Mouse (Mus musculus) G1E (cell line): ENCODE measurements around the gene Lef1. TPM values are rescaled to one million over a fixed set of nuclear protein-coding genes. Genes with fewer than 3 reads are reported as not detected.

Source experiments
- ATAC-seq: 2 replicates; pipeline ENCODE4 v1.8.0; 2016; ENCODE audit warnings: mild to moderate bottlenecking; ENCODE audit not compliant: insufficient number of reproducible peaks, poor library complexity, low FRiP score, severe bottlenecking; ENCODE audit errors: extremely low read depth
- DNase-seq: peaks from one replicate; pipeline ENCODE4 v3.0.0; 2012; ENCODE audit warnings: low spot score
- H3K27me3 ChIP-seq: 2 replicates; pipeline ENCODE4 v1.6.1; 2012; ENCODE audit warnings: mild to moderate bottlenecking, low read length, inconsistent platforms; ENCODE audit not compliant: insufficient read depth
- H3K36me3 ChIP-seq: replicated peaks from 2 replicates; pipeline ENCODE3; 2012; ENCODE audit warnings: mild to moderate bottlenecking, inconsistent platforms
- H3K4me1 ChIP-seq: 2 replicates; pipeline ENCODE4 v1.6.1; 2012; ENCODE audit warnings: low read depth, low read length, inconsistent platforms, mixed read lengths; ENCODE audit not compliant: insufficient read depth
- H3K4me3 ChIP-seq: 2 replicates; pipeline ENCODE4 v1.5.1; 2012; ENCODE audit warnings: low read depth, mild to moderate bottlenecking, inconsistent platforms, low read length, moderate library complexity, mixed read lengths
- H3K9me3 ChIP-seq: replicated peaks from 2 replicates; pipeline ENCODE4 v1.6.1; 2012; ENCODE audit warnings: inconsistent platforms
- CTCF ChIP-seq: IDR thresholded peaks from 2 replicates; pipeline ENCODE4 v1.5.1; 2012; ENCODE audit warnings: low read depth, low read length, inconsistent platforms, mixed read lengths
- GATA1 ChIP-seq: IDR thresholded peaks from 2 replicates; pipeline ENCODE4 v1.6.1; 2012; ENCODE audit warnings: borderline replicate concordance, low read length, inconsistent platforms, mixed read lengths
- GATA2 ChIP-seq: IDR thresholded peaks from 2 replicates; pipeline ENCODE4 v1.6.1; 2012; ENCODE audit warnings: low read depth, low read length, inconsistent platforms, borderline replicate concordance
- POLR2AphosphoS5 ChIP-seq: IDR thresholded peaks from 2 replicates; pipeline ENCODE4 v1.6.1; 2012; ENCODE audit warnings: low read depth, low read length, inconsistent platforms; ENCODE audit not compliant: insufficient replicate concordance
- TAL1 ChIP-seq: conservative IDR thresholded peaks from 2 replicates; pipeline ENCODE4 v1.6.1; 2012; ENCODE audit warnings: low read depth, low read length, inconsistent platforms, mixed read lengths
- polyA plus RNA-seq: library from polyadenylated mRNA; stranded (reverse); fragments of >175 nt; gene quantifications from 2 replicates; pipeline ENCODE4 v1.2.3, GENCODE M21; 2012
- total RNA-seq, 2 experiments: library from RNA; stranded (forward) in 1 of 2; stranded (reverse) in 1 of 2; fragments of 200-1000 nt in 1 of 2; fragments of >200 nt in 1 of 2; fragmentation: Nextera tagmentation in 1 of 2; gene quantifications; 2 replicates each; pipeline ENCODE4 v1.2.3; 2014 to 2017

Gene Lef1
- total and polyA plus RNA-seq, 3 experiments = 0.11 TPM; not detected in 2

- no peaks in the 10 kb centered on the region for H3K27me3 ChIP-seq
Measured at GRCm38 (mm10) chr3:131141546-131141945, 31.3 kb downstream of the Lef1 start.

GRCm38 (mm10) chr3:131144250-131144649 is 34.0 kb downstream of the Lef1 start:
- TF ChIP-seq GATA2 = no peak
- no peak for TF ChIP-seq GATA1
- no peak for TF ChIP-seq CTCF
- no peak for TF ChIP-seq TAL1
- TF ChIP-seq POLR2AphosphoS5 = no peak
- no peak for DNase-seq
- no peaks in the 10 kb centered on the region for H3K27me3 ChIP-seq
- H3K9me3 ChIP-seq = peaks cover 52% of the 10 kb centered on the region
- no peaks in the 10 kb centered on the region for H3K36me3 ChIP-seq
- H3K4me3 ChIP-seq = no peak overlapping the region
- H3K4me1 ChIP-seq = no peaks in the 10 kb centered on the region
- no peak for ATAC-seq

More at GRCm38 (mm10) chr3:131141546-131141945, 31.3 kb downstream of the Lef1 start:
- Histone ChIP-seq H3K36me3 (no peaks in the 10 kb centered on the region), H3K4me3 (no peak overlapping the region), H3K9me3 (peaks cover 64% of the 10 kb centered on the region), H3K4me1 (no peaks in the 10 kb centered on the region)
- DNase-seq (no peak), ATAC-seq (no peak)
- TF ChIP-seq TAL1 = no peak
- TF ChIP-seq POLR2AphosphoS5 = no peak
- TF ChIP-seq GATA1 = no peak
- no peak for TF ChIP-seq CTCF
- TF ChIP-seq GATA2 = no peak

- H3K4me1 ChIP-seq = no peaks in the 10 kb centered on the region
- DNase-seq (no peak), ATAC-seq (no peak)
Measured at GRCm38 (mm10) chr3:131152921-131153320, 42.6 kb downstream of the Lef1 start.

GRCm38 (mm10) chr3:131153896-131154295 is 43.6 kb downstream of the Lef1 start:
- no peak overlapping the region for H3K4me3 ChIP-seq
- peaks cover 62% of the 10 kb centered on the region for H3K9me3 ChIP-seq
- no peaks in the 10 kb centered on the region for H3K27me3 ChIP-seq
- H3K36me3 ChIP-seq = no peaks in the 10 kb centered on the region
- no peaks in the 10 kb centered on the region for H3K4me1 ChIP-seq
- DNase-seq (no peak), ATAC-seq (no peak)
- TF ChIP-seq GATA1 (no peak), GATA2 (no peak), TAL1 (no peak), CTCF (no peak), POLR2AphosphoS5 (no peak)

More at GRCm38 (mm10) chr3:131152921-131153320, 42.6 kb downstream of the Lef1 start:
- Histone ChIP-seq H3K36me3 (no peaks in the 10 kb centered on the region), H3K27me3 (no peaks in the 10 kb centered on the region), H3K4me3 (no peak overlapping the region), H3K9me3 (peaks cover 56% of the 10 kb centered on the region)
- TF ChIP-seq POLR2AphosphoS5 (no peak), CTCF (no peak), TAL1 (no peak), GATA1 (no peak), GATA2 (no peak)

- DNase-seq (no peak), ATAC-seq (no peak)
- no peak overlapping the region for H3K4me3 ChIP-seq
- H3K9me3 ChIP-seq = peaks cover 68% of the 10 kb centered on the region
- H3K4me1 ChIP-seq = no peaks in the 10 kb centered on the region
- no peaks in the 10 kb centered on the region for H3K27me3 ChIP-seq
- no peaks in the 10 kb centered on the region for H3K36me3 ChIP-seq
- TF ChIP-seq GATA1 = no peak
- no peak for TF ChIP-seq POLR2AphosphoS5
- no peak for TF ChIP-seq TAL1
- TF ChIP-seq CTCF = no peak
- TF ChIP-seq GATA2 = no peak
Measured at GRCm38 (mm10) chr3:131154576-131154975, 44.3 kb downstream of the Lef1 start.

DNA sequence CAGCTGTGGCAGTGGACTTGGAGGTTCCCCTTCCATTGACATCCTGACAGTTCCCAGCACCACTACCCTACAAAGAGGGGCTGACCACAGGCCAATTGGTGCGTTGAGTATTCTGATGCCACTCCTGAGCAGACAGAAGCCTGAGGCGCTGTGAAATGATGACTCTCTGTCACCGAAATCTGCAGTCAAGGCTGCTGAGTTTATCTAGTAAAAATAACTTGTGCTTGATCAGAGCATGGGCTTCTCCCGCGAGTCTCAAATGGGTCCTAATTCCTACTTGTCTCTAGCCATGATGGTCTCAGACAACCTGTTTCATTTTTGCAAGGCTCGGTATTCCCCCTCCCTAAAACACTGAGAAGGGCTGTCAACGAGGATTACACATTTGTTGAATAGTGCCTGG is 44.8 kb downstream of the Lef1 start:
- Histone ChIP-seq H3K27me3 (no peaks in the 10 kb centered on the region), H3K4me1 (no peaks in the 10 kb centered on the region), H3K9me3 (peaks cover 70% of the 10 kb centered on the region), H3K4me3 (no peak overlapping the region), H3K36me3 (no peaks in the 10 kb centered on the region)
- DNase-seq (no peak), ATAC-seq (no peak)
- no peak for TF ChIP-seq POLR2AphosphoS5
- no peak for TF ChIP-seq TAL1
- TF ChIP-seq CTCF = no peak
- no peak for TF ChIP-seq GATA1
- no peak for TF ChIP-seq GATA2

- TF ChIP-seq GATA1 (no peak), TAL1 (no peak), GATA2 (no peak)
- Histone ChIP-seq H3K4me3 (no peak overlapping the region), H3K4me1 (no peaks in the 10 kb centered on the region), H3K27me3 (no peaks in the 10 kb centered on the region), H3K36me3 (no peaks in the 10 kb centered on the region), H3K9me3 (peaks cover 74% of the 10 kb centered on the region)
- ATAC-seq = no peak
- DNase-seq = no peak
Measured at GRCm38 (mm10) chr3:131155657-131156056, 45.4 kb downstream of the Lef1 start.
